Mouse (Mus musculus) stomach, embryonic 15.5 days (tissue): ENCODE data around the gene Zfp961. TPM values are rescaled to one million over a fixed set of nuclear protein-coding genes. Genes with fewer than 3 reads are reported as not detected.
"Not testable (repeated sequence)": the region's sequence is repeated elsewhere in the genome, so short reads cannot be mapped to it uniquely, and the experiment has no call there.

Experiments
- ATAC-seq: fragments of 200-750 bp; cut with Nextera tagmentation; 2 replicates; pipeline ENCODE4 v1.8.0; 2017; ENCODE audit warnings: low read depth, moderate number of reproducible peaks, moderate TSS enrichment; ENCODE audit not compliant: insufficient read depth, low FRiP score
- H3K27ac ChIP-seq: fragments of 300-500 bp; sonication (generic); 2 replicates; pipeline ENCODE4 v1.5.1; 2015; ENCODE audit warnings: mild to moderate bottlenecking, inconsistent platforms
- H3K27me3 ChIP-seq: fragments of 300-500 bp; sonication (generic); replicated peaks from 2 replicates; pipeline ENCODE4 v1.6.1; 2015; ENCODE audit warnings: inconsistent platforms
- H3K36me3 ChIP-seq: fragments of 300-500 bp; sonication (generic); 2 replicates; pipeline ENCODE4 v1.6.1; 2015; ENCODE audit warnings: inconsistent platforms
- H3K4me1 ChIP-seq: fragments of 300-500 bp; sonication (generic); 2 replicates; pipeline ENCODE4 v1.6.1; 2015; ENCODE audit warnings: inconsistent platforms
- H3K4me2 ChIP-seq: fragments of 300-500 bp; sonication (generic); 2 replicates; pipeline ENCODE4 v1.6.1; 2015; ENCODE audit warnings: mild to moderate bottlenecking, inconsistent platforms
- H3K4me3 ChIP-seq: fragments of 300-500 bp; sonication (generic); replicated peaks from 2 replicates; pipeline ENCODE4 v1.5.1; 2015; ENCODE audit warnings: inconsistent platforms
- H3K9ac ChIP-seq: fragments of 300-500 bp; sonication (generic); 2 replicates; pipeline ENCODE4 v1.6.1; 2015; ENCODE audit warnings: inconsistent platforms
- H3K9me3 ChIP-seq: fragments of 300-500 bp; sonication (generic); 2 replicates; pipeline ENCODE4 v1.6.1; 2016; ENCODE audit warnings: inconsistent platforms
- WGBS: fragments of 180-500 bp; shearing (Covaris S2); methylation state at CpG from one replicate; pipeline ENCODE4 v1.1.7; 2015; 5-methylcytosine and 5-hydroxymethylcytosine counted together
- polyA plus RNA-seq: library from polyadenylated mRNA; unstranded; fragments of >200 nt; fragmentation: Nextera tagmentation; extraction: Ambion mirVana; gene quantifications from 2 replicates; pipeline ENCODE4 v1.2.1, GENCODE M21; 2015

Zfp961 gene
- 20.6 and 24.7 TPM in 2 replicates for polyA plus RNA-seq

DNA sequence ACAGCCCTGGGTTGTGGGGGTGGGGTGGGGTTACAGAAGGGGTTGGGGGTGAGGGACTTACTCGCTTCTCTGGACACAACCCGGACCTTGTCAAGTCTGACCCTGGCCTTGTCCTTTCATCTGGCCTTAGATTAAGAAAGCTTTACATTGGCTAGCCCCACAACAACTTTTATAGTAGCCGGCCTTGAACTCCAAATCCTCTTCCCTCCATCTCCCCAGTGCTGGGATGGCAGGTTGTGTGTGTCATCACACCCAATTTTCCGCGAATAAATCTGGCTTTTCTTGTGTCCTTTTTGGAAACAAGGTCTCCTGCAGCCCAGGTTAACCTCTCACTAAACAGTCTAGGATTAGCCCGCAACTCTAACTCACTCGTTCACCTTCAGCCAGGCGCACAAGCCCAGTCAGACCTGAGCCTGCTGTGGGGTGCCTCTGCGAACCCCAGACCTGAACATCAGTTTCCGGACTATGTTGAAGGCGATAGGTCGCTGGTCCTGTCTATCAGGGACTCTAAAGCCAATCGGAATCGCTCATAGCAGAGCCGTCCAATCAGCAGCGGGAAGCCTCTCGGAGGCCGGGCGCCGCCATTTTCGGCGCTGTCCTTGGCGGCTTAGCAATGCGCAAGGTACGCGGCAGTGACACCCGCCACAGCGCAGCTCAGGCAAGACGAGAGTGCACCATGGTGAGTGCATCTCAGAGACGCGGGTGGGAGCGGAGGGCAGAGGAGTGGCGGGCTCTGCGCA is at the start of gene Zfp961:
Zfp961 (plus strand) TSS at position 557 of the 740 bp plus-strand sequence.
- Histone ChIP-seq H3K4me1 (peaks cover 5% of the 10 kb centered on the region; the same call in 1 of the 2 replicates), H3K4me2 (peak within 1 kb of the TSS; percentile 63), H3K27ac (peak within 1 kb of the TSS; percentile 85), H3K27me3 (no peaks in the 10 kb centered on the region), H3K4me3 (peak within 1 kb of the TSS; percentile 83), H3K9me3 (no peaks in the 10 kb centered on the region), H3K36me3 (peaks cover 9% of the 10 kb centered on the region; the same call in 1 of the 2 replicates), H3K9ac (peak within 1 kb of the TSS; percentile 78)
- 4% methylated on average over 34 of the region's 34 CpGs for whole genome bisulfite sequencing
- ATAC-seq = peak; percentile 100

DNA sequence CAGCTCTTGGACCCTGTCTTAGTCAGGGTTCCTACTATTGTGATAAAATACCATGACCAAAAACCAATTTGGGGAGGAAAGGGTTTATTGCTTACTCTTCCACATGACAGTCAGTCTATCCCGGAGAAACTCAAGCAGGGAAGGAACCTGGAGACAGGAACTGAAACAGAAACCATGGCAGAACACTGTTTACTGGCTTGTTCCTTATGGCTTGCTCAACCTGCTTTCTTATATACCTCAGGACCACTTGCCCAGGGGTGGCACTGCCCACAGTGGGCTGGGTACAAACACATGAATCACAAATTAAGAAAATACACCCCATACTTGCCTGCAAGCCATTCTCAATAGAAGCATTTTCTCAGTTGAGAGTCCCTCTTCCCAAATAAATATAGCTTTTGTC is 47.8 kb upstream of the Zfp961 start:
- H3K4me1 ChIP-seq, ATAC-seq, H3K4me3 ChIP-seq, H3K27me3 ChIP-seq, H3K36me3 ChIP-seq, H3K4me2 ChIP-seq, H3K9ac ChIP-seq, H3K9me3 ChIP-seq, H3K27ac ChIP-seq: not testable (repeated sequence)
- WGBS = 65% methylated on average over 1 of the region's 1 CpGs

DNA sequence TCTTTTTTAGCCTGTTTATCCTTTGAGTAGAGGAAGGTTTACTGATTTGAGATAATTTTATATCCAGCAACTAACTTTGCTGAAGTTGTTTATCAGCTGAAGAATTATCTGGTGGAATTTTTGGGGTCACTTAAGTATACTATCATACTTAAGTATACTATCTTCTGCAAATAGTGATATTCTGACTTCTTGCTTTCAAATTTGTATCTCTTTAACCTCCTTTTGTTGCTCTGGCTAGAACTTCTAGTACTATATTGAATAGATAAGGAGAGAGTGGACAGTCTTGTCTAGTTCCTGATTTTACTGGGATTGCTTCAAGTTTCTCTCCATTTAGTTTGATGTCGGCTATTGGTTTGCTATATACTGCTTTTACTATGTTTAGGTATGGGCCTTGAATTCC is 44.0 kb upstream of the Zfp961 start:
- Histone ChIP-seq H3K27ac (no peak overlapping the region), H3K9ac (no peak overlapping the region), H3K4me1 (no peaks in the 10 kb centered on the region), H3K27me3 (no peaks in the 10 kb centered on the region), H3K4me3 (no peak overlapping the region), H3K4me2 (no peak overlapping the region), H3K36me3 (no peaks in the 10 kb centered on the region), H3K9me3 (no peaks in the 10 kb centered on the region)
- 92% methylated on average over 1 of the region's 1 CpGs for WGBS
- ATAC-seq = no peak

DNA sequence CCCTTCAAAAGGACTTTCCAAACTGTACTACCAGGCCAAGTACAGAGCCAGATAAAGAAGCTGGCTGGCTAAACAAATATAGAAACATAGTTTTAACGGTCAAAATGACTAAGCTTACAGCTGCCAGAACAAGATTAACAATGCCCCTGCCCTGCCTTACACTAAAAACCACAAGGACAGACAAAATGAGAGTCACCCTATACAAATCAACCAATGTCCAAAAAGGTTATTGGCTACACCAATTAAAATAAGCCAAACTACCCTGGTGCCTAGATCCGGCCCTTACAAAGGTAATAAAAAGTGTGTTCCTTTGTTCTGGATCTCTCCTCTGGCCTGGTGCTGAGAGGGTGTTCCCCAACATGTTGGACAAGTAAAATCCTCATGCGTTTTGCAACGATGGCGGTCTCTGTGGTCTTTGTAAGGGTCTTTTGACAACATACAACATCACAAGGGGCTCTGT is 43.0 kb upstream of the Zfp961 start:
- 93% methylated on average over 5 of the region's 5 CpGs for WGBS
- Histone ChIP-seq H3K36me3 (no peaks in the 10 kb centered on the region), H3K4me3 (peak overlapping the region; percentile 68), H3K27ac (peak overlapping the region; percentile 94; the same call in 1 of the 2 replicates), H3K4me2 (peak overlapping the region; percentile 60), H3K27me3 (no peaks in the 10 kb centered on the region), H3K4me1 (no peaks in the 10 kb centered on the region), H3K9ac (no peak overlapping the region), H3K9me3 (no peaks in the 10 kb centered on the region)
- ATAC-seq = no peak

DNA sequence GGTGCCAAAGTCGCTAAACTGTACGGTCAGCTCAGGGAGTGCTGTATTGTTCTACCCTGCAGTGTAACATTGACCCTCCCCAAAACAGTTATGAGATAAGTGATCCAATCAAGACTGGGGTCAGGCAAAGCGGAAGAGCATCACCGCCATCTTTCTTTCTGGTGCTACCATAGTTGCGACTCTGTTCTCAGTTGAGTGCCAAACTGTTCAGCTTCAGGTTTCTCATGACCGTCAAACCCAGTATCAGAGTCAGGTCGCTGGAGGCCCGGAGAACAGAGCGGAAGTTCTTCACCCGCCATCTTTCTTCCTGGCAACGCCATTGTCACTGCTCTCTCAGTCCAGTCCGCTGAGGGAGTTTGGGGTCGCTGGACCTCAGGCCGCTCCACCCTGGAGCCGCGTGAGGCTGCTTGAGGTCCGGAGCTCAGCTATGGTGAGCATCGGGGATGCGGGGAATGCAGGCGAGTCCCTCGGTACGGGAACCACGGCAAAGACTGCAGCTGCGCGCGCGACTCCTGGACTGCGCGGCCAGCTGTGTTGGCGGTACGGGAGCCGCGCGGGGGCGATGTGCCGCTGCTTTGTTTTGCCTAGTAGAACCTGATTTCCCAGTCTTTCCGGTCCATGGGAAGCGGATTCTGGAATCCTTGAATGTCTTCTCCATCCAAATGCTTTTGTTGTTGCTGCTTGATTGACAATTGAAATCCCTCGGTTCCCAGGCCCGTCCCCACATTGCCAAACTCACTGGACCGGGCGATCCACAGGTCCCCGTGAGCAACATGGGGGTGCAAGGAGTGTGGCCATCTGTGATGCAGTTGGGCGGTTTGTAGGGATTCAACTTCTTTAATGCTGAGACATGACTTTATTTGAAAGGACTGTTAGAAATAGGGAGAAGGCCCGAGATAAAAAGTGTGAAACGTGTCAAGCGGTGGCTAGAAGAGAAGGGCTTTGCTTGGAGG is 42.3 kb upstream of the Zfp961 start, which contains the start of the genes Zfp882 and Zfp617:
Zfp882 (plus strand) TSS at position 300 of the 953 bp plus-strand sequence.
Zfp617 (plus strand) TSS at position 327 of the 953 bp plus-strand sequence.
- Histone ChIP-seq H3K9ac (peak within 1 kb of the TSS; percentile 81), H3K4me1 (no peaks in the 10 kb centered on the region), H3K27me3 (no peaks in the 10 kb centered on the region), H3K4me3 (peak within 1 kb of the TSS; percentile 68), H3K4me2 (peak within 1 kb of the TSS; percentile 60), H3K36me3 (no peaks in the 10 kb centered on the region), H3K27ac (peak within 1 kb of the TSS; percentile 94), H3K9me3 (no peaks in the 10 kb centered on the region)
- WGBS = 7% methylated on average over 47 of the region's 47 CpGs
- peak; percentile 94 for ATAC-seq

DNA sequence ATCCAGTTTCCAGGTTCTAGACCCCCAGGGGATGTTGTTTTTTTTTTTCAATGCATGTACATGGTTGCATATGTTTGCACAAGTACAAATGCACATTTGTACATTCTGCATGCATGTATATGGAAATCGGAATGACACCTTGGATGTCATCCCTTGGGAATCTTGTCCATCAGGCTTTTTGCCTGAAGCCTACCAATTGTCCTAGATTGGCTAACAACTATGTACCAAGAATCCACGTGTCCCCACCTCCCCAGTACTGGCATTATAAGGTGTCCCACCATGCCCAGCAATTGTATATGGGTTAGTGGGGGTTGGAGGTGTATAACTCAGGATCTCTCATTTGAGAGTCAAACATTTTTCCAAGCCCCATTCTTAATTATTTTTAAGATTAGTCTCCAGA is 38.6 kb upstream of the Zfp961 start:
- no peaks in the 10 kb centered on the region for H3K27me3 ChIP-seq
- H3K27ac ChIP-seq = no peak overlapping the region
- H3K9ac ChIP-seq = no peak overlapping the region
- peaks cover 7% of the 10 kb centered on the region; the same call in 1 of the 2 replicates for H3K36me3 ChIP-seq
- no peaks in the 10 kb centered on the region for H3K4me1 ChIP-seq
- no peak overlapping the region for H3K4me2 ChIP-seq
- H3K9me3 ChIP-seq = no peaks in the 10 kb centered on the region
- 87% methylated on average over 2 of the region's 2 CpGs for WGBS
- H3K4me3 ChIP-seq = no peak overlapping the region
- ATAC-seq = no peak

DNA sequence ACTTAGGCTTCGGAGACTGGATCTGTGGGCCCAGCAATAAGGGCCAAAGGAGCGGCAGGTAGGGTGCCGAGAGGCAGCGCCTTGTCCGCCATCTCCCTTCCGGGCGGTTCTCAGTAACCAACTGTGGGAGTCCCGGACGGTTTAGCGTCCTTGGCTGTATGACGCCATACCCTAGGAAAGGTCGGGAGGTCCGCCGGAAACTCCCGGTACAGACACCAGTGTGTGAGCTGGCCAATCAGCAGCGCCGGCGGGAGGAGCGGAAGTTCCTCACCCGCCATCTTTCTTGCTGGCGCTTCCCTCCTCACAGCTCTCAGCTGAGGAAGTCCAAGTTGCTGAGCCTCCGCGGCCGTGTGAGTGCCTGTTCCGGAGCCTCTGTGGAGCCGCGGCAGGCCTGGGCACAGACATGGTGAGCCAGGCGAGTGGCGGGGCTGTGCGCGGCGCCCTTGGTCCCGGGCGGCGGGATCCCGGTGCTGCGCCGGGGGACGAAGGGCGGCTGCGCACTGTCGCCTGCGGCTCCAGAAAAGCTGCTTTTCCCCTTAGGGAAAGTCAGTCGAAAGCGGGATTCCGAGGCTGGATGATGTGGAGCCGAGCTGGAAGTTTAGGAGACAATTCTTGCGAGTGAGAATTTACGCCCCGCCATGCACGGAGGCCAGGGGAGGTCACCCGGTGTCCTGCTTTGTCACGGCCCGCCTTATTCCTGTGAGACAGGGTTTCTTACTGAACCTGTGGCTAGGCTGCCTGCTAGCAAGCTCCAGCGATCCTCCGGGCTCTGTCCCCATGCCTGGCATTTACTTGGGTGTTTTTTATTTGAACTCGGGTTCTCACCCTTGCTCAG is 28.1 kb upstream of the Zfp961 start:
- H3K4me1 ChIP-seq = no peaks in the 10 kb centered on the region
- H3K4me3 ChIP-seq = peak overlapping the region; percentile 78
- peak overlapping the region; percentile 98 for H3K27ac ChIP-seq
- H3K9ac ChIP-seq = peak overlapping the region; percentile 88
- H3K27me3 ChIP-seq = no peaks in the 10 kb centered on the region
- under 1% methylated on average over 57 of the region's 57 CpGs for WGBS
- H3K9me3 ChIP-seq = no peaks in the 10 kb centered on the region
- H3K4me2 ChIP-seq = peak overlapping the region; percentile 54
- no peaks in the 10 kb centered on the region for H3K36me3 ChIP-seq
- ATAC-seq = peak; percentile 100

GRCm38 (mm10) chr8:71925791-71926190 is 25.0 kb upstream of the Zfp961 start:
- peaks cover 17% of the 10 kb centered on the region for H3K36me3 ChIP-seq

GRCm38 (mm10) chr8:71926551-71926950 is 24.3 kb upstream of the Zfp961 start:
- ATAC-seq = no peak
- WGBS = 98% methylated on average over 3 of the region's 3 CpGs
- Histone ChIP-seq H3K27ac (no peak overlapping the region), H3K9me3 (no peaks in the 10 kb centered on the region), H3K36me3 (peaks cover 24% of the 10 kb centered on the region), H3K4me1 (no peaks in the 10 kb centered on the region), H3K9ac (no peak overlapping the region), H3K27me3 (no peaks in the 10 kb centered on the region), H3K4me2 (no peak overlapping the region), H3K4me3 (no peak overlapping the region)

More at GRCm38 (mm10) chr8:71925791-71926190, 25.0 kb upstream of the Zfp961 start:
- no peaks in the 10 kb centered on the region for H3K4me1 ChIP-seq
- H3K27ac ChIP-seq = no peak overlapping the region
- no peak overlapping the region for H3K4me2 ChIP-seq
- H3K9ac ChIP-seq = no peak overlapping the region
- no peak for ATAC-seq
- 94% methylated on average over 5 of the region's 5 CpGs for WGBS
- no peaks in the 10 kb centered on the region for H3K9me3 ChIP-seq
- no peak overlapping the region for H3K4me3 ChIP-seq
- H3K27me3 ChIP-seq = no peaks in the 10 kb centered on the region

DNA sequence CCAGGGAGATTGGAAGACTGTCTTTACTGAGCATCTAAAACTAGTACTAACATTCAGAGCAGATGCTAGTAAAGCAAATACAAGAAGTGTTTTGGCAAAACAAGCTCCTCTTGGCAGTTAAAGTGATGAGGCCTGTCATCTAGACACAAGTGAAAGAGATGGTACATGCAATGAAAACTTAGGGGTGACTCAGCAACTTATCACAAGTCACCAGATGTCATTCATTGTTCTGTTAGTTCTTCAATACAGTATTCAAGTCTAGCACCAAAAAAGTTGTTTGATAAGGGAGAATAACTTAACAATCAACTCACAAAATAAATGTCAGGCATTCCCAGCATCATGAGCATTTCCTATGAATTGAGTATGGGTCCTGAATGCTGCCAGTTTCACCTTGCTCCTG is 23.1 kb upstream of the Zfp961 start:
- H3K27ac ChIP-seq = no peak overlapping the region
- H3K4me1 ChIP-seq = no peaks in the 10 kb centered on the region
- no peaks in the 10 kb centered on the region for H3K27me3 ChIP-seq
- H3K9ac ChIP-seq = no peak overlapping the region
- H3K36me3 ChIP-seq = peaks cover 26% of the 10 kb centered on the region
- ATAC-seq = no peak
- no peaks in the 10 kb centered on the region for H3K9me3 ChIP-seq
- no peak overlapping the region for H3K4me2 ChIP-seq
- no peak overlapping the region for H3K4me3 ChIP-seq

GRCm38 (mm10) chr8:71938037-71938436 is 12.8 kb upstream of the Zfp961 start:
- ATAC-seq, H3K9ac ChIP-seq, H3K4me2 ChIP-seq, H3K9me3 ChIP-seq, H3K4me1 ChIP-seq, H3K27me3 ChIP-seq, H3K4me3 ChIP-seq, H3K27ac ChIP-seq: not testable (repeated sequence)
- peaks cover 11% of the 10 kb centered on the region; the same call in 1 of the 2 replicates for H3K36me3 ChIP-seq
- WGBS = 78% methylated on average over 2 of the region's 2 CpGs
